Mouse (Mus musculus) bone marrow, adult 2 months (tissue): Measurements from ENCODE around the gene Marcks.

ENCODE experiments used
- CTCF ChIP-seq: fragments of 200-500 bp; IDR thresholded peaks from 2 replicates; pipeline ENCODE4 v1.5.1; 2011; ENCODE audit warnings: low read length, control low read depth; ENCODE audit not compliant: control insufficient read depth, insufficient read depth
- POLR2A ChIP-seq: fragments of 200-500 bp; IDR thresholded peaks from 2 replicates; pipeline ENCODE4 v1.6.1; 2011; ENCODE audit warnings: low read depth, mild to moderate bottlenecking, control low read depth, low read length, borderline replicate concordance; ENCODE audit not compliant: control insufficient read depth

DNA sequence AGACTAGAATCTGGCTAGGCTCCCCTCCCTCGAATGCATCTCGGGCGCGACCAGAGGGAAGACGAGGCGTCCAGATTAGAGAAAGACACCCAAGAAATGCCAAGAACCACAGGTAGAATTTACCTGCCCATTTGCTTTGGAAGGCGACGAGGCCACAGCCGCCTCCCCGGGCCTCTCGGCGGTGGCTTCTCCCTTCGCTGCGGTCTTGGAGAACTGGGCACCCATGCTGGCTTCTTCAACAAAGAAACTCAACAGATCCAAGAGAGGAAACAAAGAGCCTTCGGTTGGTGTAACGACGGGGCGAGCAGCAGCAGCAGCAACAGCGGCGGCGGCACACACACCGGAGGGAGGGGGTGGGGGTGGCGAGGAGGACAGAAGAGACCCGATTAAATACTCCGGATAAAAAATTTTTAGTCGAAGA lies 399 bp downstream of the Marcks start:
- no peak for TF ChIP-seq POLR2A
- no peak for TF ChIP-seq CTCF
